ENCODE assay signal across 8 mouse cellular contexts in genomic region chr19:59316571-59316970, GRCm38 (mm10). TPM values are rescaled to one million over a fixed set of nuclear protein-coding genes. Genes with fewer than 3 reads are reported as not detected.
A peak's percentile ranks its signal among the peaks of the same experiment; 100 is the strongest.
DNase-seq lines count a peak whose midpoint lies in the region; ATAC-seq and TF ChIP-seq lines count a peak whose summit lies in the region.

No protein-coding gene starts in this region.

- H3K36me3 ChIP-seq in heart, postnatal 0 days (replicated peaks; ENCODE audit: control insufficient read depth, insufficient read depth, low read length) = peaks cover 8% of the 10 kb centered on the region; the same call in 1 of the 2 replicates
- peaks cover 12% of the 10 kb centered on the region for H3K36me3 ChIP-seq in forebrain, embryonic 12.5 days (replicated peaks)

- no peak for ATAC-seq in heart, postnatal 0 days (ENCODE audit: insufficient read depth, low read depth)
- no peak for ATAC-seq in forebrain, embryonic 12.5 days (ENCODE audit: low FRiP score)

- no peaks in the 10 kb centered on the region for H3K4me1 ChIP-seq in heart, postnatal 0 days (ENCODE audit: control insufficient read depth, insufficient read depth)
- H3K4me1 ChIP-seq in forebrain, embryonic 12.5 days = no peaks in the 10 kb centered on the region

- no peak overlapping the region for H3K27ac ChIP-seq in heart, postnatal 0 days (ENCODE audit: low read depth)
- H3K27ac ChIP-seq in forebrain, embryonic 12.5 days = no peak overlapping the region

- H3K4me3 ChIP-seq in heart, postnatal 0 days (ENCODE audit: low read depth, low read length) = no peak overlapping the region
- H3K4me3 ChIP-seq in forebrain, embryonic 12.5 days (replicated peaks) = no peak overlapping the region

- TF ChIP-seq CTCF in heart, postnatal 0 days (IDR thresholded peaks at IDR 0.05; ENCODE audit: low read depth) = peak; percentile 57

- no peak for TF ChIP-seq EP300 in heart, postnatal 0 days (IDR thresholded peaks at IDR 0.05; ENCODE audit: low read depth)

- no peaks in the 10 kb centered on the region for H3K9me3 ChIP-seq in heart, postnatal 0 days (replicated peaks; ENCODE audit: control insufficient read depth, low read length)
- no peaks in the 10 kb centered on the region for H3K9me3 ChIP-seq in forebrain, embryonic 12.5 days

- DNase-seq in heart, postnatal 0 days (ENCODE audit: low spot score) = no peak
- DNase-seq in heart, postnatal 36 days = no peak
- peak; percentile 3 for DNase-seq in ovary, postnatal 14 days (ENCODE audit: low spot score)
- no peak for DNase-seq in ovary, postnatal 10 days (ENCODE audit: low spot score)
- peak; percentile 22 for DNase-seq in brain, embryonic 18.5 days (ENCODE audit: low read depth, low spot score)
- peak; percentile 12 for DNase-seq in mesoderm, embryonic 11.5 days (ENCODE audit: low read depth, low spot score)
- DNase-seq in cerebellum, adult 11 months = no peak

- H3K9ac ChIP-seq in heart, postnatal 0 days (replicated peaks; ENCODE audit: low read depth, low read length) = no peak overlapping the region
- H3K9ac ChIP-seq in forebrain, embryonic 12.5 days = no peak overlapping the region

- intact Hi-C loops in heart, postnatal 36 days (cut with DNase I) = loop anchor here (1.0 kb wide), 1 partner anchor 77 kb away; no protein-coding TSS in a partner anchor

- no peaks in the 10 kb centered on the region for H3K27me3 ChIP-seq in heart, postnatal 0 days (ENCODE audit: control insufficient read depth, insufficient read depth, low read length)
- no peaks in the 10 kb centered on the region for H3K27me3 ChIP-seq in forebrain, embryonic 12.5 days

- H3K4me2 ChIP-seq in heart, postnatal 0 days (ENCODE audit: low read depth, low read length) = no peak overlapping the region
- H3K4me2 ChIP-seq in forebrain, embryonic 12.5 days = no peak overlapping the region

RNA-seq across cellular contexts. Expression of gene Rps12-ps3, which starts 5.5 kb away (rescaled TPM):
- total RNA-seq in heart, postnatal 0 days (2014; rRNA removed; ENCODE audit: low replicate concordance) = 112 and 123 TPM in 2 replicates
- 1.4 and 4.0 TPM in 2 replicates for polyA plus RNA-seq in heart, postnatal 0 days (2015; fragmentation: Nextera tagmentation; extraction: Ambion mirVana)
- total RNA-seq in heart, postnatal 36 days (2021) = 100 to 1,000 TPM; 231 to 254 TPM
- polyA plus RNA-seq in forebrain, embryonic 12.5 days (2016; fragmentation: Nextera tagmentation; extraction: Ambion mirVana) = 3.0 and 11.5 TPM in 2 replicates

RNA-seq across cellular contexts. Expression of gene Pdzd8, which starts 29.0 kb away (rescaled TPM):
- 29.5 and 31.4 TPM in 2 replicates for total RNA-seq in heart, postnatal 0 days (2014; rRNA removed; ENCODE audit: low replicate concordance)
- polyA plus RNA-seq in heart, postnatal 0 days (2015; fragmentation: Nextera tagmentation; extraction: Ambion mirVana) = 4.4 and 5.2 TPM in 2 replicates
- total RNA-seq in heart, postnatal 36 days (2021) = 10 to 100 TPM; 24.7 to 27.2 TPM
- polyA plus RNA-seq in forebrain, embryonic 12.5 days (2016; fragmentation: Nextera tagmentation; extraction: Ambion mirVana) = 15.0 and 15.9 TPM in 2 replicates

RNA-seq across cellular contexts. Expression of gene Slc18a2, which starts 55.9 kb away (rescaled TPM):
- total RNA-seq in heart, postnatal 0 days (2014; rRNA removed; ENCODE audit: low replicate concordance) = 1.3 and 1.6 TPM in 2 replicates
- polyA plus RNA-seq in heart, postnatal 0 days (2015; fragmentation: Nextera tagmentation; extraction: Ambion mirVana) = 4.5 TPM in 2 replicates
- under 1 TPM; 0.62 to 0.94 TPM for total RNA-seq in heart, postnatal 36 days (2021)
- 22.1 and 27.7 TPM in 2 replicates for polyA plus RNA-seq in forebrain, embryonic 12.5 days (2016; fragmentation: Nextera tagmentation; extraction: Ambion mirVana)

Comparison
In these comparisons a context has a peak if more than half of its experiments do, and no peak if none do; other contexts are left out.
1. DNase-seq: peak in ovary, postnatal 14 days (single experiment), brain, embryonic 18.5 days (single experiment) and mesoderm, embryonic 11.5 days (single experiment); none in heart, postnatal 0 days (single experiment), heart, postnatal 36 days (0 of 2), ovary, postnatal 10 days (single experiment) and cerebellum, adult 11 months (single experiment).